Mouse (Mus musculus) embryonic facial prominence, embryonic 10.5 days (tissue): ENCODE measurements at regions not wholly inside any gene's neighbourhood (a gene's known extent, or its start where the extent isn't known, plus 50 kb on each side); places are given as distances from the start of the nearest gene placed in this dataset.

ENCODE experiments used
- DNase-seq: peaks from one replicate; pipeline ENCODE4 v3.0.0-alpha.2; 2017; ENCODE audit warnings: low spot score
- H3K27ac ChIP-seq: fragments of 300-500 bp; sonication (generic); replicated peaks from 2 replicates; pipeline ENCODE4 v1.5.1; 2016; ENCODE audit warnings: mild to moderate bottlenecking
- H3K27me3 ChIP-seq: fragments of 300-500 bp; sonication (generic); replicated peaks from 2 replicates; pipeline ENCODE4 v1.6.1; 2016; ENCODE audit warnings: low read depth, mild to moderate bottlenecking; ENCODE audit not compliant: poor library complexity, severe bottlenecking
- H3K36me3 ChIP-seq: fragments of 300-500 bp; sonication (generic); replicated peaks from 2 replicates; pipeline ENCODE4 v1.6.1; 2016; ENCODE audit warnings: mild to moderate bottlenecking, moderate library complexity
- H3K4me1 ChIP-seq: fragments of 300-500 bp; sonication (generic); 2 replicates; pipeline ENCODE4 v1.6.1; 2016
- H3K4me3 ChIP-seq: fragments of 300-500 bp; sonication (generic); 2 replicates; pipeline ENCODE4 v1.5.1; 2016; ENCODE audit warnings: mild to moderate bottlenecking, moderate library complexity
- H3K9me3 ChIP-seq: fragments of 300-500 bp; sonication (generic); 2 replicates; pipeline ENCODE4 v1.6.1; 2016; ENCODE audit warnings: mild to moderate bottlenecking
- WGBS: fragments of 180-500 bp; shearing (Covaris S2); methylation state at CpG from one replicate; pipeline ENCODE4 v1.1.7; 2016; 5-methylcytosine and 5-hydroxymethylcytosine counted together

- Histone ChIP-seq H3K4me1 (no peaks in the 10 kb centered on the region), H3K4me3 (no peak overlapping the region), H3K27me3 (no peaks in the 10 kb centered on the region), H3K27ac (no peak overlapping the region), H3K9me3 (no peaks in the 10 kb centered on the region), H3K36me3 (no peaks in the 10 kb centered on the region)
- DNase-seq: no peak
- WGBS: 83% methylated on average over 5 of the region's 5 CpGs
Measured at GRCm38 (mm10) chr8:7718898-7719696, 941.9 kb downstream of the Efnb2 start.

- Histone ChIP-seq H3K4me3 (no peak overlapping the region), H3K36me3 (no peaks in the 10 kb centered on the region), H3K9me3 (no peaks in the 10 kb centered on the region), H3K27ac (no peak overlapping the region), H3K27me3 (no peaks in the 10 kb centered on the region), H3K4me1 (no peaks in the 10 kb centered on the region)
- WGBS: 73% methylated on average over 1 of the region's 1 CpGs
- no peak for DNase-seq
Measured at GRCm38 (mm10) chr8:7710764-7711163, 950.3 kb downstream of the Efnb2 start.

- Histone ChIP-seq H3K36me3 (no peaks in the 10 kb centered on the region), H3K9me3 (no peaks in the 10 kb centered on the region), H3K4me1 (no peaks in the 10 kb centered on the region), H3K27me3 (no peaks in the 10 kb centered on the region), H3K4me3 (no peak overlapping the region), H3K27ac (no peak overlapping the region)
- DNase-seq: no peak
- WGBS: 88% methylated on average over 1 of the region's 1 CpGs
Measured at GRCm38 (mm10) chr8:7709406-7709805, 951.6 kb downstream of the Efnb2 start.

GRCm38 (mm10) chr8:7691355-7691996 lies 969.6 kb downstream of the Efnb2 start:
- no peak overlapping the region for H3K27ac ChIP-seq
- 86% methylated on average over 2 of the region's 2 CpGs for WGBS
- H3K9me3 ChIP-seq: no peaks in the 10 kb centered on the region
- no peaks in the 10 kb centered on the region for H3K4me1 ChIP-seq
- no peaks in the 10 kb centered on the region for H3K27me3 ChIP-seq
- H3K36me3 ChIP-seq: no peaks in the 10 kb centered on the region
- no peak for DNase-seq
- no peak overlapping the region for H3K4me3 ChIP-seq

DNA sequence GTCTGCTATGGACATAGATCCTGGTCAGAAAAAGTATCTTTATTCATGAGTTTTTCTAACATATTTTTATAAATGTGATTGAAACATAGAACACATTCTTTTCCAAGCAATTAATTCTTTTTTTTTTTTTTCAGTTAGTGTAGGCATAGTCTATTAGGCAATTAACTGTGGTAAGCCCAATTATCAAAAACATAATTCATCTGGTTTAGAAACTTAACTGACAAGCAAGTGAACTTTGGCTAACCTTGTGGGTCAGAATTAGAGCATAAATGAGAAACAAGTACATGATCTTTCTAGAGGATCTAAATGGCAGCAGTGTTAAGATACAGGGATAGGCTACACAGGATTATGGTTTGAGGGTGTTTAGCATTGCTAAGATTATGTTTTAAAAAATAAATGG lies 1007.2 kb downstream of the Efnb2 start:
- DNase-seq: no peak
- Histone ChIP-seq H3K9me3 (no peaks in the 10 kb centered on the region), H3K4me3 (no peak overlapping the region), H3K4me1 (no peaks in the 10 kb centered on the region), H3K27ac (no peak overlapping the region), H3K27me3 (no peaks in the 10 kb centered on the region), H3K36me3 (no peaks in the 10 kb centered on the region)
